Mouse (Mus musculus) frontal cortex, postnatal 10 days (tissue): ENCODE results near the gene Cxxc4.

ENCODE experiments used
- DNase-seq, 2 experiments: peaks; one replicate each; pipeline ENCODE4 v3.0.0; 2022; ENCODE audit warnings: low spot score in 2 of 2, mixed read lengths in 1 of 2

Cxxc4 gene

GRCm38 (mm10) chr3:134243850-134244247 lies 7.6 kb downstream of the Cxxc4 start:
- DNase-seq: no peak

DNA sequence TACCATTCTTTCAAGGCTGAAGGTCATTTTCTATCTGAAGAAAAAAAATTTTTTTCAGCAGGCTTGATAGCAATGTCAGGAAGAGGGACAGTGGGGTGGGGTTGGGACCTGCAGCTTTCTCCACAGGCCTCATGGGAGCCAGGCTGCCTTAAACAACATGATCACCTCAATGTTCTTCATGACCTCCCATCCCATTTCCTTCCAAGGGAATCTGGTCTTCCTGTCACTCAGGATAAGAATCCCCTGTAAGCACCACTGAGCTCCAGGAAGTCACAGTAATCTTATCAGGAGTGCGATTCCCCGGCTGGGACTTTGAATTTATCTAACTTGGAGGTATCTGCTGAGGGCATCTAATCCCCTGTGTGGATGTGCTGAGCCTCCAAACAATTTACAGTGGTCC lies 17.9 kb downstream of the Cxxc4 start:
- DNase-seq: no peak

- DNase-seq: no peak
Observed at GRCm38 (mm10) chr3:134258715-134259114, 22.4 kb downstream of the Cxxc4 start.

- no peak for DNase-seq
Observed at GRCm38 (mm10) chr3:134259300-134259699, 23.0 kb downstream of the Cxxc4 start.

DNA sequence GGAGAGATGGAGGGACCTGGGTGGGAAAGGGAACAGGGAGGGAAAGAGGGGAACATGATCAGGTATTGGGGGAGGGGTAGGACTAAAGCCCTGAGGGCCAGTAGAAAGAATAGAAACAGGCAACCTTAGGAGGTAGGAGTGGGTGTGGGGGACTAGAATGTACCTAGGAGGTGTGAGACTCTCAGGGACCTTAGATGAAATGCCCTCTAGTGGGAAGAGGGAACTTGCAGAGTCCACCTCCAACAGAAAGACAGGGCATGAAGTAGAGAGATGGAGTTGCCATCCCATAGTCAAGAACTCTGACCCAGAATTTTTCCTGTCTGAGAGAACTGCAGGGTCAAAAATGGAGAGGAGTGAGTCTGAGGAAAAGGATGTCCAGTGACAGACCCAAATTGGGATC lies 43.4 kb downstream of the Cxxc4 start:
- DNase-seq: no peak

DNA sequence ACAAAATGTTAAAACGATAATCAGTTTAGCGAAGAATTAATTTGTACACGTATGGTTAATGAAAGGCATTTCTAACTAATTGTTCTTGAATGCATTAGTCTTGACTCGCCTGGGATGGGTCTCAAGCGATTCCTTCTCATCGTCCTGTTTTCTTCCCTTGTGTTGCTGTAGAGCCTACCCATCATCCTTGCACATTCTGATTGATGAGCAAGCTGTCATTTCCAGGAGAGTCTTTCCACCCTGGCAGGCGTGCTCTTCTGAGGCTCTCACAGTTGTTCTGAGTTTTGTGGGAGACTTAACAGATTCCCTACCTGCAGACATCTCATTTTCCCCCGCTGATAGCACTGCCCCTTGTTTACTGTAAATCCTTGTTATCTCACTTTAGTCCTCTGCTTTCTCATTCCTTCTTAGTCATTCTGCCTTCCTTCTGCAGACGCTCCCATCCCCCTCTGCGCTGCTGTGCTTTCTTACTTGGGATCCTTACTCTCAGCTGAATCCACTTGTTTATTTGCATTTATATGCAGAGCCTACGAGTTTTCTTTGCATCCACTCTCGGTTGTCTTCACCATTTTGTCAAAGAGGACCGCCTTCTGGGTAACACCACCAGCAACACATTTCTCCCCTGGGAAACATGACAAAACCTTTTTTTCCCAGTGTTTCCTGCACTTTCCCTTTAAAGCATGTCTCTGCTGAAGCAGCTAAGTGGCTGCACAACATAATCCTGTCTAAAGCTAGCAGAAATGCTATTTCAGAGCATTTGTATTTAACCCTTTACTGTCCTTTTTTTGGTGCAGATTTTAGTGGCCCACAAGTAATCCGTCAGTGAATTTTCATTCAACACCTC lies 45.5 kb downstream of the Cxxc4 start:
- DNase-seq: no peak

- no peak for DNase-seq
Observed at GRCm38 (mm10) chr3:134295217-134295616, 58.9 kb downstream of the Cxxc4 start.

DNA sequence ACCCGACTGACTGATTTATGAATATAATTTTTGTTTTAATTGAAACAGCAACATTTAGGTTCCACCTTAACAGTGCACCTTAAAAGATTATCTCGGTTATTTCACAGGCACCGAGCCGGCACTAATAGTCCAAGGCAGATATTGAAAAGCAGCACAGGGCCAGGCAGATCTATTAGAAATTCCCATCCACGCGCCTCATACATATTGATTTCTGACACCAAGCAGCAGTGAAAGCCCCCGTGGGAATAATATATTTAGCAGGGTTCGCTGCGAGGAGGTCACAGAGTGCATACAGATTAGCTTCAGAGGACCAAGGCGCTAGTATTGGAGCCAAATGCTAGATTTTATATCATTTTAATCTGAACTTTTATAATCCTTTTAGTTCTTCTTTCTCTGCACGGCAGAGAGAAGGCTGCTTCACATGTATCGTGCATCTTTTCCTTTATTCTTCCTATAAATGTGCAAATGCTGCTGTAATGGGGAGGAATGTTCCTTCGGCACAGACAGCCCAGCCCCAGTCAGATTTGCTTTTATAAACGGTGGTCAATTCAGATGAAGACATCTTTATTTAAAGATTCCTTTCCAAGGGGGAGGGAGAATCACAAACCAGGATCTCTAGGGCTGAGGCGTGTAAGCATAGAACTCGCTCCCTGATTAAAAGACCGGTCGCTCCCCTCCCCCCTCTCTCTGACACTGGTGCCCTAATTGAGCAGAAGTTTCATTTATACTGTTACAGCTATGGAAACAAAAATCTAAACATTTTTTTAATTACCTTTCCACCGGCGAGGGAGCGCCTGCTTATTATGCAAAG lies 66.6 kb downstream of the Cxxc4 start:
- peak in 1 of 2 experiments; percentile 14 for DNase-seq

DNA sequence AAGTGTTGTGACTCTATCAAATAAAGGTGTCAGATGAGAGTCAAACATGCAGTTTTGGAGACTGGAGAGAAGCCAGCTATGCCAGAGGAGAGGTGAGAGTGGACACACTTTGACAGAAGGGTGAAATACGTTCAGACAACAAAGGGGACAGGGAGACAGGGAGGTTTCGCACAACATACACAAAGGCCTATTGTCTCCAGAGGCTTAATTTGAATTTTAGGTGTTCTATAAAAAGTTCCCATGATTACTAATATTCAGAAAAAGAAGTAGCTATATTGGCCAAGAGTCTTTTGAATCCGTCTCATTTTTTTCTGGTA lies 67.2 kb downstream of the Cxxc4 start:
- DNase-seq: no peak

GRCm38 (mm10) chr3:134306507-134306906 lies 70.2 kb downstream of the Cxxc4 start:
- DNase-seq: no peak

DNA sequence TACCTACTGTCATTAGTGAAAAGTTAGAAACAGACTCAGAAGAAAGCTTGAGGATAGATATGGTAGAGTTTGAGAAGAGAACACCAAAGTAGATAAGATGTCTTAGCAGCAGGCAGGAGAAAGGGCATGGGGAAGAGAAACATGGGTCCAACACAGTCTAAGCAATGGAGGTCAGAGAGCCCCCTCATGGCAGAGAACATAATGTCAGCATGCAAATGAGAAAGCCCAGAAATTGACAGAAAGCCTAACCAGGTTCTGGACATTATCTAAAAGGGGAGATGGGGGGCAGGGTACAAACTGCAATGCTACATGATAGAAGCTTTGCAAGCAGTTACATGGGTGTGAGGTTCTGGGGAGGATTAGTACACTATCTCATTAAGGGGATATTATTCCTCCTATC lies 71.5 kb downstream of the Cxxc4 start:
- no peak for DNase-seq
